Mouse (Mus musculus) B cell, adult (primary cell): Measurements from ENCODE around the gene Leap2. TPM values are rescaled to one million over a fixed set of nuclear protein-coding genes. Genes with fewer than 3 reads are reported as not detected.

ENCODE experiments used
- total RNA-seq: library from RNA; stranded (reverse); gene quantifications from 4 replicates; pipeline ENCODE4 v1.2.4, GENCODE M21; 2023; ENCODE audit not compliant: inconsistent age

Leap2 gene
- total RNA-seq = not detected in 4 replicates

GRCm38 (mm10) chr11:53423036-53423435 is at the start of gene Leap2:
Gene Leap2, minus strand, starts transcription at chr11:53423170.

GRCm38 (mm10) chr11:53469968-53470695 is 47.2 kb upstream of the Leap2 start, which contains the start of gene Gm9837:
Gene Gm9837, minus strand, starts transcription at chr11:53470479.

DNA sequence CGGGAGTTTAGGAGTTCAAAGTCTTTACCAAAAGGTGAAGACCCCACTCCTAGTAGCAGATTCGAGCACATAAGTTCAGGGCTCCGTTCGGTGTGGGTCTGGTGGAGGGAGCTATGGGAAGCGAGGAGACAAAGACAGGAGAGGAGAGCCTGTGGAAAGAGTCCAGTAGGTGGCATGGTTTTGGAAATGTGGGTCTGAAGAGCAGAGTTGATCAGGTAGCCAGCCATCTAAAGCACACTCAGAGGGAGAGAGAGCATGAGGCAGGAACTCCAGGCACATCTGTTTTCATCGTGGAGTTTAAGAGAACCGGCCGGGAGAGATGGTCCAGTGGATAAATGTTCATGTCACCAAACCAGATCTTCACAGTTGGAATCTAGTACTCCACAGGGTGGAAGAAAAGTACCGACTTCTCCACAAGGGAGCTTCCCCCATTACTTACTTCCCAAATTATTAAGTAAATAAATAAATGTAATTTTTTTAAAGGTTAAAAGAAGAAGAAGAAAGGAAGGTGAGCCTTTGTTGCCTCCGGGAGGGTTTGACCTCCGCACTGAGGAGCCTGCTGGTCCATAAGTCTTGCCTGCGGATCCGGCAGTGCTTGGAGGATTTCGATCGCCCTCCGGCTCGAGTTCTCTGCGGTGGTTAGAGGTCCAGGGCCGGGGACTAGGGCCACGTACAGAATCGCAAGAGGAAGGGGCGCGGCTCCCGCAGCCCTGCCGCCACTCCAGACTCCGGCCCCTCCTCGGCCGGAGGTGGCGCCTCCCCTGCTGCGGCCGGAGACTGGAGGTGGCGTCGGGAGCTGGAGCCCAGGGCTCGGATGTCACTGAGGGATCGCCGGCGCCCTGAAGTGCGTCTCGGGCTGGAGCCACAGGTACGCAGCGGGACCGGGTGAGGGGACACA is 33.8 kb upstream of the Leap2 start, which contains the start of the genes Gm10447 and Shroom1:
Gene Gm10447 (minus strand): TSS at position 637 of the 898 bp plus-strand sequence.
Gene Shroom1 (plus strand): TSS at position 732 of the 898 bp plus-strand sequence.

DNA sequence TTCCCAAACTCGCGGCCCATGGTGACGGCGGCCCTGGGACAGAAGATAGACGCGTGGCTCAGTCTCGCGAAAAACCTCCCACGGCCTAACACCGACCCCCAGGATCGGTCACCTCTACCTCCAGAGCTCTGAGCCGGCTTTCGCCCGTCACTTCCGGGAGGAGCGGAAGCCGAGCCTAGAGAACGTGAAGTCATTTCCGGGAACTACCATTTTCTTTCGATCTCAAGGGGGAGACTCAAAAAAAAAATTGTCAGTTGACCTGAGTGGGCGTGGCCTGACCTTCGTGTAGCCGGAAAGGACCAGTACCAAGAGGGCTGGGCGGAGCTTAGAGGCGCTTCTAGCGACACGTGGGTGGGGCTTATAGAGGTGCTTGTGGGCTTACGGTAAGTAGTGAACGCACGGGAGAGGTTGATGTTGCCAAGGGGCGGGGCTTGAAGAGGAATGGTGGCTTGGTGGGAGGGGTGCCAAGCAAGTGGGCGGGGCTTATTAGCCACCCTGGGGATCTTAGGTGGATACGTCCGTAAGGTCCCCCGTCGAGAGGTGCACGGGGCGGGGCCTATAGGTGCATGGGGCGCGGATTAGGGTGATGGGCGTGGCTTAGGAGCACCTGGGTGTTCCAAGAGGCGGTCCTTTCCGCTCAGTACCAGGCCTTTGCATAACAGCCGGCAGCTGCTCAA is 7.8 kb upstream of the Leap2 start, which contains the start of the genes Uqcrq and Gdf9:
Gene Uqcrq (minus strand): TSS at position 162 of the 677 bp plus-strand sequence.
Gene Gdf9 (plus strand): TSS at position 354 of the 677 bp plus-strand sequence.

Other genes starting within 250 kb of the Leap2 start
- 107 to 132 TPM (median 116 TPM) in 4 replicates for gene Hspa4, start 122.7 kb downstream of the Leap2 start, total RNA-seq
- gene Zcchc10, start 98.5 kb downstream of the Leap2 start, total RNA-seq = 15.6 to 20.7 TPM (median 16.7 TPM) in 4 replicates
- 278 to 365 TPM (median 344 TPM) in 4 replicates for gene Aff4, start 72.3 kb downstream of the Leap2 start, total RNA-seq
- 138 to 153 TPM (median 150 TPM) in 4 replicates for gene Uqcrq, start 7.7 kb upstream of the Leap2 start, total RNA-seq
- 0.39 to 0.94 TPM (median 0.77 TPM) in 4 replicates for gene Gdf9, start 7.9 kb upstream of the Leap2 start, total RNA-seq
- gene Gm10447, start 33.9 kb upstream of the Leap2 start, total RNA-seq = not detected in 4 replicates
- gene Shroom1, start 34.0 kb upstream of the Leap2 start, total RNA-seq = not detected in 4 replicates
- gene Gm9837, start 47.3 kb upstream of the Leap2 start, total RNA-seq = not detected in 4 replicates
- gene Gm9945, start 57.0 kb upstream of the Leap2 start, total RNA-seq = not detected in 4 replicates
- not detected in 4 replicates for gene Sowaha, start 57.1 kb upstream of the Leap2 start, total RNA-seq
- 0.22 to 0.54 TPM in 2 of 4 replicates, not detected in the others for gene Sept8, start 96.1 kb upstream of the Leap2 start, total RNA-seq
- 3.0 to 8.7 TPM (median 6.1 TPM) in 4 replicates for gene Kif3a, start 144.2 kb upstream of the Leap2 start, total RNA-seq
- not detected in 4 replicates for gene Il4, start 195.5 kb upstream of the Leap2 start, total RNA-seq
- not detected in 4 replicates for gene Il13, start 211.5 kb upstream of the Leap2 start, total RNA-seq